Mouse (Mus musculus): ENCODE results near the gene Cmss1. TPM values are rescaled to one million over a fixed set of nuclear protein-coding genes. Genes with fewer than 3 reads are reported as not detected.

Cmss1 gene
- total RNA-seq, 2 experiments from 2014 or later, result 27.5 to 28.7 TPM

DNA sequence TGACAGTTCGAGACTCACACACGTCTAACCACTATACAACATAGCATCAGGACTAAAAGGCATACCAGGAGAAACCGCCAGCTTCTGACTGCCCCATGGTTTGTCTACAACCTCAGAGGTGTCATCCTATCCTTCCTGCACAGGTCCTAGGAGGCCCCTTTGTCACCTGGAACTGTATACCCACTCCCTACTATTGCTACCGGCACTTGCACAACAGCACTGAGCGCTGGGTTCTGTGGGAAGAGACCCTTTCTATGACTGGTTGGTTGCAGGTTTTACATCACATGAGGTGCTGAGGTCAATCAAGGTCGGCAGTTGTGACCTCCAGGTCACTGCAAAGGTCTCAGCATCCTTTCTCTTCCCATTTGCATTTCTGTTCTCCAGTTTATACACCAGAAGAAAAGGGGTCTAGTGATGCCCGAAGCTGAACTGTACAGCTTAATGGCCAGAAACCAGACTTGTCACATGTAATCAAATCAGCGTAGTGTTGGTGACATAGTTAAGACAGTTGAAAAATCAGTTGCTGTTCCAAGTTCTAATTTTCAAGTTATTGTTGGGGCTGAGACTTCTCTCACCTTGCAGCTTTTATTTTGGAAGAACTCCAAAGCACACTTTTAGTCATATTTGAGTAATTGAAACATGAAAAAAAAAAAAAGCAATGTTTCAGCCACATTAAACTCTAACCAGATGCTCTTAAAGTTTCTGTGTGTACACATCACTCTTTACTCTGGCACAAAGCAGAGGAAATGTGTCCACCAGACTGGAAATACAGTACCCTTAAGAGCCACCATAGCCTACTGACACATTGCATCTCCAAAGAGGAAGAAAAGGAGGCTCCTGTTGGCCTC is 266.7 kb downstream of the Cmss1 start:
- DNase-seq, result no peak

DNA sequence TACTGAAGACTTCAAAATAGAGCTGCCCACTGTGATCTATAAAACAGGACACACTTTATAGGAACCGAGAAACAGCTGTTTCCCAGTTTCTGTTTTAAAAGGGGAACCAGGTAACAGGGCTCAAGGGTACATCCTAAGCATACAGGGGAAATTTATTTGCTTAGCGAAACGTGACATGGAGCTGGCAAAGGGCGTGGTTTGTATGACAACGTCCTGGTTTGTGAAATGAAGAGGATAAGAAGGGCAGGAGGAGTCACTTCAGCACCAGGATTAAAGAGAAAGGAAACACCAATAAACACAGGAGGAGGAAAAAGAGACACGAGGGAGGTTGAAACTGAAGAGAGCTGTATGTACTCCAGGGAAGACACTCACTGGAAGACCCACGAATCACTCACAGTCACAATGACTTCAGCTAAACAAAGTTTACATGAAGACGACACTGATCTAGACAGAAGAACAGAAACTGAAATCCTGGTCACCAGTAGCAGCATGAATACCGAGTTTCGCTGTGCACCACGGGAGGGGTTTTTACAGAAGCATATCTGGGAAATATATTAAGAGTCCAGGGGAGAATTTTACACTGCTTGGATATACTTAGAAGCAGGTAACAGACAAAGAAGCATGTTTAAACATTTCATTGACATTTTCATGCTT is 269.8 kb downstream of the Cmss1 start:
- DNase-seq, result no peak

- no peak for DNase-seq
Measured at GRCm38 (mm10) chr16:57332301-57332700, 274.4 kb downstream of the Cmss1 start.

DNA sequence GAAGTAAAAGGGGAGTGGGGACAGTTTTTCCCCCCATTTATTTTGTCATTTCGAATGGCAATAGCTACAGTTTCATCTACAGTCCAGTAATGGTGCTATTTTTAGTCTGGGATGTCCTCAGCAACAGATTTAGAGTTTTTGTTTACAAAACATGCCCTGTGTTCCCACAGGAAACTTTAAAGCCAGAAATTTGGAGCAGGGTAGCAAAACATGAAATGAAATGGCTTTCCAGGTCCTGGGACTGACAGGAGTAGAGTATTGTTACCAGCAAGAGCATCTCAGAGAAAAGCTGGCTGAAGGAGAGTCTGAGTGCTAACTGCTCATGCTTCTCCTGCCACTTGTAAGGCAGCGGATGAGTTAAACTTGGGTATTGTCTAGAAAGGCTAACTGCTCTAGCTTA is 276.6 kb downstream of the Cmss1 start:
- DNase-seq, result no peak

DNA sequence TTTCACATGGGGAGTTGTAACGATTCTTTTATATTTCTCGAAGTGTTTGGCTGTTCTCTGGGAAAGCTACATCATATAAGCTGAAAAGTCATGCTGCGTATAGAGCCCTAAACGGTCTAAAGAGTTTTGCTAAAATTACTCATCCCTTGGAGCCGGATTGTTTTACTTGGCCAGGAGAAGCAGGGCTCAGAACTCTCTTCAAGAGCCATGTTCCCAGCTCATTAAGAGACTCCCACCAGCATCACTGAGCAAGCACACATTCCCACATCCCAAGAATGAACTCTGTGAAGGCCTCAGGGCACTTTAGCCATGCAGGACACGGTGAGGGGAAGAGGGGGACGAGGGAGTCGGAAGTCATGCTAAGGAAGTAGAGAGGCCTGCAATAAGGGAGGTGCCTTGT is 277.6 kb downstream of the Cmss1 start:
- no peak for DNase-seq

DNA sequence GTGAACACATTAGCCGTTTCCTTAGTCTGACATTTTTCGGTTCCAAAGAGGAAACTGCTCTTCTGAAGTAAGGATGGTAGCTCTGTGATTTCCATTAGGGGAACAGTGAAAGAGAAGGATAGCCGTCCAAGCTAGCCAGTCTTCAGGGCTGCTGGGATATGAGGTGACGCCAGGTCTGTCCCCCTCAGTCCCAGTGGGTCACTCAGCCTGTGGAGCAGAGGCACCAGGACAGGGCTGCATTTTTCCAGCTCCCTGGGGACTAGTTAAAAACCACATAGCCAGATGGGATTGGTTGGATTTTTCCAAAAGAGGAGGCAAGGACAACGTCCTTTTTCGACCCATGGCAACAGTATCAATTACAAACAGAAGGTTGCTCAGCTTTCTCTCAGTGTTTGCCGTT is 279.7 kb downstream of the Cmss1 start:
- DNase-seq, result peak; percentile 77

DNA sequence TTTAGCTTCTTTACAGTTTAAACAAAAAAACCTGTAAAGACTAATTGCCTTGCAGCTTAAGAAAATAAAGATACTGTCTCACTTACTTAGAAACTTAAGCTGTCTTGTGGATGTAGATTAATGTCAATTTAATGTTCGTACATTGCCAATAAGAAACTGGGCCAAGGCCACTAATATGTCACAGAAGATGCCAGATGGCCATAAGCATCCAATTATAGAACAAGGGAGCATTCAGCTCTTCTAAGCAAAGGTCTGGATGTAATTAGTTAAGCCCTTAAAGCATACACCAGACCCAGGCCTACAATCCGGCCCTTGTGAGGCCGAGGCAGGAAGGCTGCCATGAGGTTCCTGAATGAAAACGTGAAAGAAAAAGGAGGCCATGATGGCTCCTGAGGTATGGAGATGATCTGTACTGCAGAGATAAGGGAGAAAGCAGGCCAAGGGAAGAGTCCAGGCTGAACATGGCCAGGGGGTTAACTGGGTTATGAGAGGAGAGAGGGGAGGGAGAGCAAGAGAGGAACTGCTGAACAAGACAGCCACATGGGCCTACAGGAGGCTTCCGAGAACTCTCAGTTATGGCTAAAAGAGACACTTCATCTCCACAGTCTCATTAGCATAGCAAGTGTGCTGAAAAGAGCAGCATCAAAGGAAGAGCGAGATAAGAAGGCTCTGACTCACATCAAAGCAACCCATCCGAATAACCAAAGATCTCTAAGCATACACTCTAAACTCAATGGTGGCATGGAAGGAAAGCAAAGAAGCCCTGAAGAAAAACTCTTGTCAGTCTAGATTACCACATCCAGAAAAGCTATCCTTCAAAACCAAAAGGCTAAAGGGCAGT is 287.2 kb downstream of the Cmss1 start:
- no peak for DNase-seq

- no peak for DNase-seq
Measured at GRCm38 (mm10) chr16:57318637-57319125, 288.0 kb downstream of the Cmss1 start.

- DNase-seq, result no peak
Measured at GRCm38 (mm10) chr16:57317882-57318636, 288.6 kb downstream of the Cmss1 start.

DNA sequence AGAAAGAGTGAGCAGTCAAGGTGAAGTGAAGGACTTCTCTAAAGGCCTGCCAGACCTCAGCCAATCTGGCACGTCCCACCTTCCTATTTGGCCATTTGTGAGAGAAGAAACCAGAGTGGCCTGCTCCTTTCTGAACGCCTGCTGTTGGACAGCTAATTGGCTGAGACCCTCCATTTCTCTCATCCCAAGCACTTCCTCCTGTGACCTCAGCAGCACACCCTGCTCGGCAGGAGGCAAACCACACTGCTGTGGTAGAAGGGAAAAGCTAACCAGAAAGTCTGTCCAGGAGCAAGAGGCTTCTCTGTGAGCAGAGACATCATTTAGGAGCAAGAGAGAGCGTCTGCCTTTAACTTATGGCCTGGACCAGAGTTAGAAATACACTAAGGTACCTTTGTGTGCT is 289.5 kb downstream of the Cmss1 start:
- DNase-seq, result no peak

GRCm38 (mm10) chr16:57315026-57315425 is 291.6 kb downstream of the Cmss1 start:
- no peak for DNase-seq

DNA sequence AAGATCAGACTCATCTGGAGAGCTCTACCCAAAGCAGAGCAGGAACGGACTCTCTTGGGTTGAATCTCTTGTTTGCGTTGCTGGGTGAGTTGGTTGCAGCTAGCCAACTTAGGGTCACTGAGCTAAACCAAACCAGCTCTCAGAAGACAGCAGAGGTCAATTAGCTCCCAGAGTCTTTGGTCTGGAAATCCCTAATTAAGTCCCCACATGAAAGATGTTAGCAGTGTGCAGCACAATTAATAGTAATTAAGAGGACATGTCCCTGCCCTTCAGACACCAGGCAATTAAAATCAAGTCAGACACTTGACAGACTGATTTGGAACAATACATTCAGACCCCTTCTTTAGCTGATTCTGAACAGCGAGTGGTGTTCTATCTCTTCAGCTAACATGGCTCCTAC is 292.4 kb downstream of the Cmss1 start:
- no peak for DNase-seq

GRCm38 (mm10) chr16:57313487-57313886 is 293.2 kb downstream of the Cmss1 start:
- no peak for DNase-seq

DNA sequence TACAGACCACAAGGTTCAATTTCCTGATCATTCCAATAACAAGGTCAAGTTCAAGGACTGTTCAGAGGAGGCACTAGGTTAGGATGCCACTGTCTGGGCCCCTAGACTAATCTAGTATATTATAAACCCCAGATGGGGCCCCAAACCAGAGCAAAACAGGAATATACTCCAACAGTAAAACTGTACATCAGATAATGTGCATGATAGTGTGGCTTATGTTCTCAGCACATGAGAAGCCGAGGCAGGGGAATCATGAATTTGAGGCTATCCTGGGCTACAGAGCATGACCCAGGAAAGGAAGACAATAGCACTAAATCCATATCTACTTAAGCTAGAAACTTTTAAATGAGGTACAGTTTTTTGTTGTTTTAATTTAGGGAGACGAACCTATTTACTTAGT is 294.5 kb downstream of the Cmss1 start:
- DNase-seq, result no peak

DNA sequence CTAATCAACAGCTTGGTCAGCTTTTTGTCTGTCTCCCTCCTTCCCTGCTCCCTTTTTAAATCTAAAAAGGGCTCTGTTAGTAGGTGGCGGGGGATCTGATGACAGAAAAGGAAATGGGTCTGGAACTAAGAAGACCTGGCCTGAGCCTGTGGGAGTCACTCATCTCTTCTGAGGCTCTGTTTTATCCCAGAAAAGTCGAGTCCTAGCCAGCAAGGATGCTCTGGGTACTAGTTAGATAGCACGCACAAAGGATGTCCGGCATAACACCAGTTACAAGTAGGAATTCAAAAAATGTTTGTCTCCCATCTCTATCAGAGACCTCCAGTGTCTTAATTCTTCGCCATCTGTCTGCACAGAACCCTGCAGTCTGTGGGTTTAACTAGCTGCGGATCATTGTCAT is 301.2 kb downstream of the Cmss1 start:
- no peak for DNase-seq

- DNase-seq, result no peak
Measured at GRCm38 (mm10) chr16:57303716-57304115, 302.9 kb downstream of the Cmss1 start.

DNA sequence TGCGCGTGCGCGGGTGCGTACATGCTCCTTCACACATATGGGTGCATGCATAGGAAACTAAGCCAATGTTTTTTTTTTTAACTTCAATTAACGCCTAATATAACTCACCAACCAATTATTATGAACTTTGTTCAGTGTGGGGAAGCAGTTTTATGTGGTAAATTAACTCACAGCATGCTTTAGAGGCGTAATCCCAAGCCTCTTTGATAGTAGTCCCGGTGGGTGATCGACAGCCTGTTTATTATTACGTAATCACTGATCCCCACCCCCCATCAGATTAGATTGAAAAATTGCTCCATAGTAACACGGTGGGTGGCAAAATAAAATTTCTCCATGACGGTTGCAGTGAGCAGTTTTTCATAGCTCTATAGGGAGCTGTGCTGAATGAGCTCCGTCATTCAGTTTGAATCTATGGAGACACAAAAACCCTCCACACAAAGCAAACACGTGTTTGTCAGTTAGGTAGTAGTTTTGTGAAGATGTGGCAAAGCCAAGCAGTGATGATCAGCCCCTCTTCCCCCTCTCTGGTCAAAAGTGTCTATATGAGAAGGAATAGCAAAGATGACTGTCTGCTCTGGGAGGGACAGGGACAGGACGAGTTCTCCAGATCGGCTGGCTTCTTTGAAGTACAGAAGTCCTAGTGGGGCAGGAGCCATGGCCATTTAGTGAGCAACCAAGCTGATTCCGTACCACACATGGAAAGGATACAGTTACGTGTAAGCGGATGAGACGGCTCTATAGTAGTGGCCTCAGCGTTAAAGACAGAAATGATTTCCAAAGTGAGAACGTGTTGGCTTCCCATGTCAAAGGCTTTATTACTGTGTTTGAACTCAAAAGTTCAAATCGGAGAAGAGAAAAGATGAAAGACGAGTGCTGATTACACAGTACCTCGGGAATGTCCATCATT is 303.6 kb downstream of the Cmss1 start:
- no peak for DNase-seq

DNA sequence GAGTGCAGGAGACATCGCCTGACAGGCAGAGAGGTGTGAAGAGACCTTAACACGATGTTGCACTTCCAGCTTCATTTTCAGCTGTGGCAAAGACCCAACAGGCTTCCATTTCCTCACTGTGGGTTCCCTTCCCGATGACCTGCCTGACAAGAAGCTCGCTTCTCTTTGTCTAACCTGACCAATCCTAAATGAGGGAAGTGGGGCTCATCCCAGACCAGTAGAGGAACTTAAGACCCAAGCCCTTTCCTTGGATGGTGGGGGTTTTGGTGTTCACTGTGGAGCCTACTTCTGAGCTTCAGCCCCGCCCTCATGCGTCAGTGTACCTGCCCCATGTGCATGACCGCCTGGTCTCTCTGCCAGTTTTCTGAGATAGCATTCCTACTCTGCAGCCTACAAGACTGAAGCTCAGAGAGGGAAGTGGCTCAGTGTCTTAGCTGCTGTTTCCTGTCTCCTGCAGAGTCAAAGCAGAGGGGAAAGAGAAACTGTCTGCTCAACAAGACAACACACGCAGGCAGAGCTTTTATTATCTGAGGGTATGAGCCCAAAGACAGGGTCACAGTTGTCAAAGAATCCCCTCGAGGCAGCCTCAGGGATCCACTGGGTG is 305.1 kb downstream of the Cmss1 start:
- DNase-seq, result no peak

DNA sequence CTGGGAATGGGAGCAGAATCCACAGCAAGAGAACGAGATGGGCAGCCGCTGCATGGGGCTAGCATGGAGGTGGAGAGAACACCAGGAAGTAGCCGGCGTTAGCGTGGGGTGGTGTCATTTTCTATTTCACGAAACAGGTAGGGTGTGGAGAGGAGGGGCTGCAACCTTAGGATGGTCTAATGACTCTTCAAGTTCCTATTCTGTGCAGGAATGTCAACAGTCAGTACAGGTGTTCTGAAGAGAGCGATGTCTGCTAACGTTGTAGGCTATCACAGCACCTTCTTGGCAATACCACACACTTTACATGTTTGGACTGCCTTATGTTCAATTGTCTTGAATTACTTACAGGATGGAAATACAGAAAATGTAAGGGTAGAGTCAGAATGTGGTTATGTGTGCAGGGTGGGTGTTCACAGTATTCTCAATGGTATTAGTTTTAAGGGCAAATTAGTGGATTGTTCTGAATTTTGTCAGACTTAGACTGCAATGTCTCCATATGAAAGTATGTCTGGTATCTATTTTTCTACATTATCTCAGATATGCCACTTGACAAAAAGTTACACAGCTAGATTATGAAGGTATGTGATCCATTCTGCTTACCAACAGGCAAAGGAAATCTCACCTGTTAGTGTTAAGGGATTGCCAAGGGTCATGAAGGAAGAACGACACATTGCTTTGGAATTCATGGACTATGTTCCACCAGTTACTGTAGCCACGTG is 311.3 kb downstream of the Cmss1 start:
- DNase-seq, result no peak

GRCm38 (mm10) chr16:57292765-57293164 is 313.9 kb downstream of the Cmss1 start, which contains the start of gene Tmem30c:
Gene Tmem30c (minus strand): TSS chr16:57292865.
- DNase-seq, result no peak
